Mouse (Mus musculus) urinary bladder, postnatal 4 days (tissue): ENCODE results near the gene Mafg.
"Not testable (repeated sequence)": the region's sequence is repeated elsewhere in the genome, so short reads cannot be mapped to it uniquely, and the experiment has no call there.

ENCODE experiments used
- DNase-seq, 2 experiments: peaks; one replicate each; pipeline ENCODE4 v3.0.0; 2021 to 2022; ENCODE audit warnings: low spot score in 2 of 2

Gene Mafg

DNA sequence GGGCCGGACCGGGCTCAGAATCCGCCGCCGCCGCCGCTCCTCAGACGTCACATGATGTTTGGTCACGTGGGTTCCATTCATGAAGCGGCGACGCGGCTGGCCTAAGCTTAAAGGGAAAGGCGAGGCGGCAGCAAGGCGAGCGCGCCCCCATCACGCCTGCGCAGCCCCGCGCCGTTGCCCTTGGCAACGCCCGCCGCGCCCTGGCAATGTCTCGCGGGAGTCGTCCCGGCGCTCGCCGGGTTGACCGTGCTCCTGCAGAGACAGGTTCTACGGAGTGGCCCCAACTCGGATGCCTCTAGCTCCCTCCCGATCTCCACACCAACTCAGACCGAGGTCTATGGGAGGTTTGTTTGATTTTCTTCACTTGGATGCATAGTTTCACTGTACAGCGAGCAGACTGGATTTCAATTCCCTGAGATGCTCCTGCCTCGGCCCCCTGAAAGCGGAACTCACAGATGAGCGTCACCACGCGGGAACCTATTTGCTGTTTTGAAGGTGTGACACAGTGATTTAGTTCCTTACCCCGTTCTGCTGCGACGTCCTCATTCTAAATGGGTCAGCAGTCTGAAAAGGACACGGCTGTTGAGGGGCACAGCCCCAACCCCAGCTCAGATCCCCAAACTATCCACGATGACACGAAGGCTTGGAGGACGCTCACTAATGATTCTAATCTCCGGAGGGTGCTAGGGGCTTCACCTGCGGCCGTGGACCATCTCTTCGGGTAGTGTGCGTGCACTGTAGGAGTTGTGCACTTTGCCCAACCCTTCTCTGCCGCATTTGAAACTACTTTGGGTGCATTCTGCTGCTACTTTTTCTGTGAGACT, at the start of gene Mafg:
Gene Mafg (minus strand): TSS at position 81 of the 824 bp plus-strand sequence.
- DNase-seq, result peak; percentile 92 to 95

- no peak for DNase-seq
Measured at GRCm38 (mm10) chr11:120682683-120683082, 49.3 kb upstream of the Mafg start.

GRCm38 (mm10) chr11:120679909-120680308, 46.5 kb upstream of the Mafg start:
- no peak for DNase-seq

DNA sequence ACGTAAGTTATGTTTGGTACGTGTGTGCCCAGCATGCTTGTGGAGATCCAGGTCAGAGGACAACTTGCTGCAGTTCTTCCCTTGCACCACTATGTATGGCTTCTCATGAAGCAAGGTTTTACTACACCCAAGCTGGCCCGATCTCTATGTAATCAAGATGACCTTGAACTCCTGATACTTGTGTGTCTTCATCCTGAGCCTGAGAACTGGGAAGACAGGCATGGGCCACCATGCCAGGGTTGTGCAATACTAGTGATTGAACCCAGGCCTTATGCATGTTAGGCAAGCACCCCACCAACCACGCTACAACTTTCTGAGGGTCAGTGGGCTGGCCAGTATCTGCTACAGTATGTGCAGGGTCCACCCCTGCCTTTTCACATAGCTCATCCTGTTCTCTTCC, 43.6 kb upstream of the Mafg start:
- no peak for DNase-seq

DNA sequence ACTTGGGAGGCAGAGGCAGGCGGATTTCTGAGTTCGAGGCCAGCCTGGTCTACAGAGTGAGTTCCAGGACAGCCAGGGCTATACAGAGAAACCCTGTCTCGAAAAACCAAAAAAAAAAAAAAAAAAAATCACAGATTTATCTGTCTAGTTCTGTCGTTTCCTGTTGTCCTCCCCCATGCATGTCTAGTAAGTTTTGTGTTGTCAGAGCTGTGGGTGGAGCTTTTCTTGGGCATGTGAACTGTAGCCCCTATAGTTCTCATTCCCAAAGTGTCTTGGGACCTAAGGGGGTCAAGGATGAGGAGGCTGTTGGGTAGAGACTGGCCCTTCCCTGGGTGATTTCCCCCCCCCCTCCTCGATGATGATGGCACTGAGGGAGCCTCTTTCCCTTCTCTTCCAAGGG, 42.5 kb upstream of the Mafg start:
- DNase-seq, result not testable (repeated sequence)

GRCm38 (mm10) chr11:120673594-120674122, 40.3 kb upstream of the Mafg start:
- no peak for DNase-seq

- peak; percentile 94 to 97 for DNase-seq
Measured at GRCm38 (mm10) chr11:120672687-120673593, 39.5 kb upstream of the Mafg start, which contains the start of gene Aspscr1. Gene Aspscr1, plus strand, starts transcription at chr11:120672973.

DNA sequence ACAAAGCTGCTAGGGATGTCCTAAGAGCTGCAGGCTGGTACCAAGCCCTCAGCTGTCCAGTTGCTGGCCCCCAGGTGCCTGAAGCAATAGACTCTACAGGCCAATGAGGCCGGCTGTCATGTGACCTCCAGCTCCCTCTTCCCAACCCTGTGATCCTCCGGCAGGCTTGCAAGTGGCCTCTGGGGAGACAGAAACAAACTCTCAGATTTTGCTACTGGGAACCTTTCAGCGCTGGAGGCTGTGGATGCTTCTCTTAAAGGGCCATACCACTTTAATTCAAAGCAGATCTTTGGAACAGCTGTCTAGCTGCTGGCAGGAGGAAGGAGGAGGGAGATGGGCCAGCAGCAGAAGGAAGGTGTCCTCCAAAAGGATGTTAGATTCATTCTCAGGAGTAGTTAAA, 33.2 kb upstream of the Mafg start:
- no peak for DNase-seq

- peak in 1 of 2 experiments; percentile 62 for DNase-seq
Measured at GRCm38 (mm10) chr11:120665406-120665805, 32.0 kb upstream of the Mafg start.

- no peak for DNase-seq
Measured at GRCm38 (mm10) chr11:120663714-120664113, 30.3 kb upstream of the Mafg start.

GRCm38 (mm10) chr11:120662759-120663158, 29.4 kb upstream of the Mafg start:
- no peak for DNase-seq

- DNase-seq, result no peak
Measured at GRCm38 (mm10) chr11:120661076-120661460, 27.7 kb upstream of the Mafg start, which contains the start of gene Notum. Gene Notum, minus strand, starts transcription at chr11:120661175.

- no peak for DNase-seq
Measured at GRCm38 (mm10) chr11:120660301-120661075, 27.1 kb upstream of the Mafg start.

DNA sequence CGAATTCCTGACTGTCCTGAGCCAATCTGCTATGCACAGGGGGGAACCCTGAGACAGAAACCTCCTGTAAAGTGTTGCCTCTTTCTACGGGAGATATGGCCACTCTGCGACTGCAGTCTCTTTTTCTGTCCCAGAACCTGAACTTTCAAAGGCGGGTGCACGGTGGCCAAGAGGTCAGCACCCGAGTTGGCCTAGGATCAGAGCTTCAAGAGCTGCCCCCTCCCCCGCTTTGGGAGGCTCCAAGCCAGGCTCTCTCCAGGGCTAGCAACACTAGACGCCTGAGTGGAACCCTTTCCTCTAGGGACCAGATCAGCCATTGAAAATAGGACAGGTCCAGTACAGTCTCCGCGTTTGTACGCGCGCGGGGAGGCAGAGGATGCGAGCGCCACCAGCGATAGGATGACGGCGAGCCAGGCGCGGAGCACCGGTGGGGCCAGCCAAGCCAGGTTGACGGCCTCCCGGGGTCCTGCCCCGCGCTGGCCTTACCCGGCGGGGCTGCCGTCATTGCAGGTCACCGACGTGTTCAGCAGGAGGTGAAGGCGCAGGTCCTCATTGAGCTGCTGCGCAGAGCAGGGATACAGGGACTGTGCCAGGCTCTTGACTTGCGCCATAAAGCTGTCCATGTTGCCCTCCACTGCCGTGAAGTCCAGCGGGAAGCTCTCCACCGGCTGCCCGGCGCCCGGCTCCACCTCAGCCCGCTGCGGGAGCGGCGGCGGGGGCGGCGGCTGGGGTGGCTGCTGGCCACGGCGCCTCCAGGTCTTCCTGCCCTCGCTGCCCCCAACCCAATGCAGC, 26.3 kb upstream of the Mafg start:
- DNase-seq, result no peak

- peak; percentile 70 to 85 for DNase-seq
Measured at GRCm38 (mm10) chr11:120658876-120659410, 25.5 kb upstream of the Mafg start.

DNA sequence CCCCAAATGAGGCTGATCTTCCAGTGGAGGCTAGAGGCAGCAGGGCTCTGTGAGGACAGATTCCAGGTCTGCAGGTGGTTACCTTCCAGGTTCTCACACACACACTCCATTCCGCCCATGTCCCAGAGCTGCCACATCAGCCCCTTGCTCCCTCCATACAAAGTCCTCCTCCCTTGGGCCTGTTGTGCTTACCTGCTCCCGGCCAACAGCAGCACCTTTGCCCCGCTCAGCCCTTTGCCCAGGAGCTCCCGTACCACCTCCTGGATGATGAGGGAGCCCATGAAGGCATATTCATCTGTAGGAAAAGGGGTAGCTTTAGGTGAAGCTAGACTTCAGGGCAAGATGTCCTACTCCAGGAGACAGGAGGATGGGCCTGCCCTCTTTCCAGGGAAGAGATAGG, 23.9 kb upstream of the Mafg start:
- no peak for DNase-seq

DNA sequence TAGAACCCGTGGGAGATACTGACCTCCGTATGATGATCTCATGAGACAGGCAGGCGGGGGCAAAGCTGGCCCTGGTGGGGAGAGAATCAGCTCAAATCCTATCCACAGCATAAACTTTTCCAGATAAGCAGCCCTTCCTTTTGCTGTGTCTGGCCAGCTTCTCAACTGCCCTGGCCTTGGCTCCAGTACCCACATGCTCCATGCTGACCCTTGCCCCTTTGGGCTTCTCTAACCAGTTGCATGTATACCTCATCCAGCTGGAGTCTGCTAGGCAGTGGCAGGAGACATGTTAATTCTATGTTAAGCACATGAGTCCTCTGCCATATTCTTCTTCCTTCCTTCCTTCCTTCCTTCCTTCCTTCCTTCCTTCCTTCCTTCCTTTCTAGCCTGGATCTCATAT, 21.3 kb upstream of the Mafg start:
- no peak for DNase-seq

GRCm38 (mm10) chr11:120651872-120652271, 18.5 kb upstream of the Mafg start:
- no peak for DNase-seq

DNA sequence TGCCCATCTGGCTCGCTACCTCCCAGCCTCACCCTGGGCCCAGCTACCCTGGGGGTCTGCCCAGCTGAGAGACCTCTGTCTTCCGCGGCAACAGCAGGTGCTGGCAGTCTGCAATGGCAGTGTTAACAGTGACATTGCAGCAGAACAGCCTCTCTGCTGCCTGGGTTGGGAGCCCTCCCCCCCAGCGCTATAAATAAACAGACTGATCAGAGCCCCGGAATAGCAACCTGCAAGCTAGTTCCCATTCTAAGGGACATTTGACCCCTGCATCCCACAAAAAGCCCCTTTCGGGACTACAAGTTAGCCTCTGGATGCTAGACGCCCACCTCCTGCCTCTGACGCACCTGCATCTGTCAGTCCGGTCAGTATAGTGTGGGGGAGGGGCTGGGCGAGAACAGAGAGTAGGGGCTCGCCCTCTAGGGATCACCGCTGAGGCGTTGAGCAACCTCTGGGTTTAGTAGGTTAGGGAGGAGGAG, 14.6 kb upstream of the Mafg start, which contains the start of gene Myadml2:
Gene Myadml2 (minus strand): TSS at position 158 of the 476 bp plus-strand sequence.
- no peak for DNase-seq
